ENCODE assay signal across 19 mouse cellular contexts in the genomic region with DNA sequence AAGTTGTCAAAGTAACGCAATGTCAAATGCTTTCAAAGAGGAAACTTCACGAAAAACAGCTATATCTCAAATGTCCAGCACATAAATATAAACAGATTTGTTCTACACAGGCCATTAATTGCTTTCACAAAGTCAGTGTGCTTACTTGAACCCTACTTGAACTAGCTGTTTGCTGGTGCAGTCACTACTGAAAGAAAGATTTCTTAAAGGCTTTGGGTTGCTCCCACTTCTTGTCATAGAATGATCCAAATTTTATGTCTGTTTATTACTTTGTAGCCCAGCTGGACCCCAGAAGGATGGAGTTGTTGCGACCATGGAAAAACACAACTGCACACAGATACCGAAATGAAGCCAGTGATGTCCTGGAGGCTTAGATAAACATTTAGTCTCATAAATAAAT.
"Had no signal": no experiment of that assay in that cellular context is flagged by ENCODE, and none has a peak within 500 bp of the region (broad histone marks: within the 10 kb centered on the region; RNA-seq: fewer than 3 reads in every experiment).

No protein-coding gene starts in this region.

- ATAC-seq: hindbrain, embryonic 16.5 days; inflammation-experienced regulatory T-cells, adult 6 months; midbrain, embryonic 15.5 days had no signal

- DNase-seq: kidney, postnatal 10 days; layer of hippocampus, adult 9-11 months; layer of hippocampus, postnatal 36 days; retina, postnatal 1 day; right cerebral cortex, postnatal 4 days; spleen, adult 18-20 months; thymus, postnatal 36 days had no signal

- H3K9me3 ChIP-seq: hindbrain, embryonic 12.5 days; limb, embryonic 12.5 days; liver, embryonic 15.5 days; lung, embryonic 15.5 days; midbrain, embryonic 15.5 days; neural tube, embryonic 13.5 days had no signal

- H3K27me3 ChIP-seq: hindbrain, embryonic 12.5 days; limb, embryonic 12.5 days; liver, embryonic 15.5 days; lung, embryonic 15.5 days; megakaryocyte, embryonic 14.5 days; midbrain, embryonic 15.5 days; neural tube, embryonic 13.5 days had no signal

- H3K36me3 ChIP-seq: hindbrain, embryonic 12.5 days; limb, embryonic 12.5 days; liver, embryonic 15.5 days; lung, embryonic 15.5 days; midbrain, embryonic 15.5 days; neural tube, embryonic 13.5 days had no signal

- H3K27ac ChIP-seq: hindbrain, embryonic 12.5 days; limb, embryonic 12.5 days; liver, embryonic 15.5 days; lung, embryonic 15.5 days; macrophage; midbrain, embryonic 15.5 days; neural tube, embryonic 13.5 days had no signal

- H3K9ac ChIP-seq: hindbrain, embryonic 12.5 days; limb, embryonic 12.5 days; liver, embryonic 15.5 days; lung, embryonic 15.5 days; midbrain, embryonic 15.5 days; neural tube, embryonic 13.5 days had no signal

- H3K4me2 ChIP-seq: hindbrain, embryonic 12.5 days; limb, embryonic 12.5 days; liver, embryonic 11.5 days; liver, embryonic 15.5 days; lung, embryonic 15.5 days; midbrain, embryonic 11.5 days; midbrain, embryonic 15.5 days; neural tube, embryonic 13.5 days had no signal

- H3K4me1 ChIP-seq: hindbrain, embryonic 12.5 days; liver, embryonic 15.5 days; megakaryocyte, embryonic 14.5 days; midbrain, embryonic 15.5 days had no signal

- H3K4me3 ChIP-seq: hindbrain, embryonic 12.5 days; limb, embryonic 12.5 days; liver, embryonic 15.5 days; lung, embryonic 15.5 days; megakaryocyte, embryonic 14.5 days; midbrain, embryonic 15.5 days; neural tube, embryonic 13.5 days had no signal
